Mouse (Mus musculus) testis, adult 2 months (tissue): ENCODE results near the gene Kri1.

Source experiments
- CTCF ChIP-seq: fragments of 200-500 bp; IDR thresholded peaks from 2 replicates; pipeline ENCODE4 v1.5.1; 2012; ENCODE audit warnings: low read depth, mild to moderate bottlenecking, inconsistent platforms, low read length, moderate library complexity; ENCODE audit not compliant: control insufficient read depth, insufficient read depth, insufficient replicate concordance
- POLR2A ChIP-seq: fragments of 200-500 bp; IDR thresholded peaks from 2 replicates; pipeline ENCODE4 v1.6.1; 2012; ENCODE audit warnings: low read depth, mild to moderate bottlenecking, inconsistent platforms, low read length, moderate library complexity; ENCODE audit not compliant: control insufficient read depth

GRCm38 (mm10) chr9:21320280-21320618 lies 32.5 kb upstream of the Kri1 start:
- no peak for TF ChIP-seq CTCF
- TF ChIP-seq POLR2A: no peak
